Mouse (Mus musculus): ENCODE data around the gene Ndufs5. TPM values are rescaled to one million over a fixed set of nuclear protein-coding genes. Genes with fewer than 3 reads are reported as not detected.

The Ndufs5 gene
- total and polyA plus RNA-seq, 2 experiments from 2014 or later: 144 to 953 TPM

- Histone ChIP-seq H3K4me3 (ENCODE audit: low read depth, low read length) (peak overlapping the region; percentile 97), H3K27ac (ENCODE audit: low read depth) (peak overlapping the region; percentile 94), H3K9ac (replicated peaks; ENCODE audit: low read depth, low read length) (peak overlapping the region; percentile 97), H3K4me1 (ENCODE audit: control insufficient read depth, insufficient read depth) (peaks cover 8% of the 10 kb centered on the region), H3K9me3 (replicated peaks; ENCODE audit: control insufficient read depth, low read length) (no peaks in the 10 kb centered on the region), H3K4me2 (ENCODE audit: low read depth, low read length) (peak overlapping the region; percentile 95), H3K27me3 (ENCODE audit: control insufficient read depth, insufficient read depth, low read length) (no peaks in the 10 kb centered on the region), H3K36me3 (replicated peaks; ENCODE audit: control insufficient read depth, insufficient read depth, low read length) (no peaks in the 10 kb centered on the region)
- TF ChIP-seq CTCF (IDR thresholded peaks at IDR 0.05; ENCODE audit: low read depth) (no peak), EP300 (IDR thresholded peaks at IDR 0.05; ENCODE audit: low read depth) (no peak)
- peak; percentile 16 for DNase-seq (ENCODE audit: low spot score)
- 1% methylated on average over 54 of the region's 55 CpGs for WGBS
- ATAC-seq (ENCODE audit: insufficient read depth, low read depth): peak; percentile 52
These were observed 31.6 kb upstream of the Ndufs5 start for GRCm38 (mm10) chr4:123749484-123750130.

- Histone ChIP-seq H3K27me3 (ENCODE audit: control insufficient read depth, insufficient read depth, low read length) (no peaks in the 10 kb centered on the region), H3K4me1 (ENCODE audit: control insufficient read depth, insufficient read depth) (peaks cover 8% of the 10 kb centered on the region), H3K9ac (replicated peaks; ENCODE audit: low read depth, low read length) (peak overlapping the region; percentile 97), H3K9me3 (replicated peaks; ENCODE audit: control insufficient read depth, low read length) (no peaks in the 10 kb centered on the region), H3K4me3 (ENCODE audit: low read depth, low read length) (peak overlapping the region; percentile 97), H3K27ac (ENCODE audit: low read depth) (peak overlapping the region; percentile 26), H3K4me2 (ENCODE audit: low read depth, low read length) (peak overlapping the region; percentile 95), H3K36me3 (replicated peaks; ENCODE audit: control insufficient read depth, insufficient read depth, low read length) (no peaks in the 10 kb centered on the region)
- DNase-seq (ENCODE audit: low spot score) (peak; percentile 11), ATAC-seq (ENCODE audit: insufficient read depth, low read depth) (no peak)
- 12% methylated on average over 10 of the region's 10 CpGs for WGBS
- TF ChIP-seq CTCF (IDR thresholded peaks at IDR 0.05; ENCODE audit: low read depth) (no peak), EP300 (IDR thresholded peaks at IDR 0.05; ENCODE audit: low read depth) (no peak)
These were observed 30.9 kb upstream of the Ndufs5 start for GRCm38 (mm10) chr4:123748726-123749415.

DNA sequence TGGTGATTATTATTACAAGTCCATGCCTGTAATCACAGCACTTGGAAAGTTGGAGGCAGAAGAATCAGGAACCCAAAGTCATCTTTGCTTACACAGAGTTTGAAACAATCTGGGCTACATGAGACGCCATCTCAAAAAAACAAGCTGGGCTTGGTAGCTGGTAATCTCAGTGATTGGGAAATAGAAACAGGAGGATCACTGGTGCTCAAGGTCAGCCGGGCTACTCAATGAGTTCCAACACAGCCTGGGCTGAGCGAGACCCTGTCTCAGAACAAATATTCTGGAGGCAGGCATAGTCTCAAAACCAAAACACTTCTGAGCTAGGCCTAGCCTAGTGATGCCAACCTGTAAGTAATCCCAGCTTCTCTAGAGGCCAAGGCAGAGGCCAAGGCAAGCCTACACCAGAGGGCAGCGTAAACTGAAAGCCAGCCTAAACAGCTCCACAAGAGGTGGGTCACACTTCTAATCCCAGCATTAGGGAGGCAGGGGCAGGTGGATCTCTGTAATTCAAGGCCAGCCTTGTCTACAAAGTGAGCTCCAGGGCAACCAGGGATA lies 27.3 kb upstream of the Ndufs5 start:
- WGBS: 87% methylated on average over 4 of the region's 4 CpGs
- H3K4me1 ChIP-seq (ENCODE audit: control insufficient read depth, insufficient read depth): peaks cover 8% of the 10 kb centered on the region
- no peak overlapping the region for H3K9ac ChIP-seq (replicated peaks; ENCODE audit: low read depth, low read length)
- no peak overlapping the region for H3K27ac ChIP-seq (ENCODE audit: low read depth)
- H3K27me3 ChIP-seq (ENCODE audit: control insufficient read depth, insufficient read depth, low read length): no peaks in the 10 kb centered on the region
- H3K4me2 ChIP-seq (ENCODE audit: low read depth, low read length): no peak overlapping the region
- TF ChIP-seq CTCF (IDR thresholded peaks at IDR 0.05; ENCODE audit: low read depth) (peak; percentile 9; the same call in 1 of the 2 replicates), EP300 (IDR thresholded peaks at IDR 0.05; ENCODE audit: low read depth) (no peak)
- no peak overlapping the region for H3K4me3 ChIP-seq (ENCODE audit: low read depth, low read length)
- DNase-seq (ENCODE audit: low spot score) (no peak), ATAC-seq (ENCODE audit: insufficient read depth, low read depth) (no peak)
- H3K9me3 ChIP-seq (replicated peaks; ENCODE audit: control insufficient read depth, low read length): no peaks in the 10 kb centered on the region
- peaks cover 29% of the 10 kb centered on the region for H3K36me3 ChIP-seq (replicated peaks; ENCODE audit: control insufficient read depth, insufficient read depth, low read length)

- Histone ChIP-seq H3K4me2 (ENCODE audit: low read depth, low read length) (no peak overlapping the region), H3K4me3 (ENCODE audit: low read depth, low read length) (no peak overlapping the region), H3K4me1 (ENCODE audit: control insufficient read depth, insufficient read depth) (no peaks in the 10 kb centered on the region), H3K36me3 (replicated peaks; ENCODE audit: control insufficient read depth, insufficient read depth, low read length) (peaks cover 52% of the 10 kb centered on the region), H3K27ac (ENCODE audit: low read depth) (no peak overlapping the region), H3K9ac (replicated peaks; ENCODE audit: low read depth, low read length) (no peak overlapping the region), H3K27me3 (ENCODE audit: control insufficient read depth, insufficient read depth, low read length) (no peaks in the 10 kb centered on the region), H3K9me3 (replicated peaks; ENCODE audit: control insufficient read depth, low read length) (no peaks in the 10 kb centered on the region)
- ATAC-seq (ENCODE audit: insufficient read depth, low read depth) (no peak), DNase-seq (ENCODE audit: low spot score) (no peak)
- 74% methylated on average over 1 of the region's 1 CpGs for WGBS
- no peak for TF ChIP-seq CTCF (IDR thresholded peaks at IDR 0.05; ENCODE audit: low read depth)
- TF ChIP-seq EP300 (IDR thresholded peaks at IDR 0.05; ENCODE audit: low read depth): no peak
These were observed 24.9 kb upstream of the Ndufs5 start for GRCm38 (mm10) chr4:123742891-123743290.

DNA sequence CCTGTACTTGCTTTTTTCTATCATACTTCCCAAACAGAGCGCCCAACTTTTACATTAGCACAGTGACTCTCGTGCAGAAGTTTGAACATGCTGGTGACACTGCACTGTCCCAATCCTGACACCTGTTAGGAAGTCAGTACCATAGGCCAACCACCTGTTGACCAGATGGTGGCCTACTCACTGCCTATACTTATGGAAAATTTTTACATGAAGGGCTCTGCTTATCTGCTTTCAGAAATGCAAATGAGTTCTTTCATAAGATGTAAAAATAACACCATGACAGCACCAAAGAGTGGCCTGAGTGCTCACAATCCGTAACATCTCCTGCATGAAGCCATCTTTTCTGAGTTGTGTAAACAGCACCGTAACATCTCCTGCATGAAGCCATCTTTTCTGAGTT lies 20.7 kb upstream of the Ndufs5 start:
- no peaks in the 10 kb centered on the region for H3K4me1 ChIP-seq (ENCODE audit: control insufficient read depth, insufficient read depth)
- DNase-seq (ENCODE audit: low spot score) (no peak), ATAC-seq (ENCODE audit: insufficient read depth, low read depth) (no peak)
- H3K27ac ChIP-seq (ENCODE audit: low read depth): no peak overlapping the region
- WGBS: 94% methylated on average over 4 of the region's 4 CpGs
- TF ChIP-seq EP300 (IDR thresholded peaks at IDR 0.05; ENCODE audit: low read depth) (no peak), CTCF (IDR thresholded peaks at IDR 0.05; ENCODE audit: low read depth) (no peak)
- H3K36me3 ChIP-seq (replicated peaks; ENCODE audit: control insufficient read depth, insufficient read depth, low read length): peaks cover 67% of the 10 kb centered on the region
- H3K27me3 ChIP-seq (ENCODE audit: control insufficient read depth, insufficient read depth, low read length): no peaks in the 10 kb centered on the region
- H3K9me3 ChIP-seq (replicated peaks; ENCODE audit: control insufficient read depth, low read length): no peaks in the 10 kb centered on the region
- H3K4me3 ChIP-seq (ENCODE audit: low read depth, low read length): no peak overlapping the region
- H3K4me2 ChIP-seq (ENCODE audit: low read depth, low read length): no peak overlapping the region
- H3K9ac ChIP-seq (replicated peaks; ENCODE audit: low read depth, low read length): no peak overlapping the region
